Mouse (Mus musculus): ENCODE measurements around the gene Ano10.
A peak's percentile ranks its signal among the peaks of the same experiment; 100 is the strongest.
"Not testable (repeated sequence)": the region's sequence is repeated elsewhere in the genome, so short reads cannot be mapped to it uniquely, and the experiment has no call there.

Ano10 gene

DNA sequence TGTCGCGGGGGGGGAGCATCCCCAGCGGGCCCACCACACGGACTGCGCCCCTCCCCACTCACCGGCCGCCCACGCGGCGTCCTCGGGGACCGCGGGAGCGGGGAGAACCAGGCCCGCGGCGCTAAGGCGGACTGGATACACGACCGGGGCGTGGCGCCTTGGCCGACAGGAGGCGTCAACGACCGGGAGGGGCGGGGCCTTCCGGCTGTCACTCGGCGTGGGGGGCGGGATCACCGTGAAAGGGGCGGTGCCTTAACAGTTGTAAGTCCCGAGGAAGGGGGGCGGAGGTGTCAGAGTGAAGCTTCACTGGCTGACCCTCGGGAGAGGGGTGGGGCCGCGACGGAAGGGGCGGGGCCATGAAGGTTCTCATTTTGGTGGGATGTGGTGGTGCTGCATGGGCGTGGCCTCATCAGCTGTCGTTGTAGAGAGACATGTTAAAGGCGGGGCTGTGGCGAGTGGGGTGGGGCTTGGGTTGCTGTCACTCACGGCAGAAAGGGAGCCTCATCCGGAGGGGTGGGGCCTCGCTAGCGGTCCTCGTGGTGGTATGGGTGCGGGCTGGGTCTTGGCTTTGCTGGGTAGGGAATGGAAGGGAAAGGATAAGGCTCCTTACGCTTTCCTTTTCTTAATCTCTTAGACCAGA lies at the start of gene Ano10:
Ano10 (minus strand) TSS at position 182 of the 640 bp plus-strand sequence.
- peak; percentile 100 for DNase-seq (ENCODE audit: low spot score)

DNA sequence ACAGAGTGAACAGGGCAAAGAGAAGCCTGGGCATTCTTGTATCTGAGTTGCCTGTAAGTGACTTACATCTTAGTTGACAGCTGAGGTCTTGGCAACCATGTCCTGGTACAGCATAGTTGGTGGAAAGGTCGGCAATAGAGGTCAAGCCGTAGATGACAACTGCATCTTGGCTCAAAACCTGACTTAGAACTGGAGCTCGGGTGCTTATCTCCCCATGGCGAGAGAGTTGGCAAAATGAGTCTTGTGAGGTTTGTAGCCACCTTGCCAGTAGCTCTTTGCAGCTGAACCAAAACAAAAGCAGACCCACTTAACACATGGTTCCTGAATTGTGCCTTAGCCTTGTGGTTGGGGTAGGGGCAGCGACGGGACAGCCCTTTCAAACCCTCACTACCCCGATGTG lies 49.2 kb upstream of the Ano10 start:
- DNase-seq (ENCODE audit: low spot score) = no peak

DNA sequence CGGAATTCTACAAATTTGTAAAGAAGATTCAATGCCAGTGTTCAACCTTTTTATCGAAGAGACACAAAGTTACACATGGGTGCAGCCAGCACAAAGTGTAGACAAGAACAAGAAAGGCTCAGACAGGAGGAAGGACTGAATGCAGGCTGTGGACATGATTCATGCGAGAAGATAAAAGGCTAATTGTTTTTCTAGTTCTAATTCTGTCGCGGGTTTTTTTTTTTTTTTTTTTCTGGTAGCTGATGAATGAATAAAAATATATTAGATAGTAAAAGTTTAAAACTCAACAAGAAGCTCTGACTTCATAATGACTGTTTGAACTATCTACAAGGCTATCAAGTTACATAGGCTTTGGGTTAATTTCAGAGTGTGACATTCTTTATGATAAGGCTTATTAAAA lies 45.7 kb upstream of the Ano10 start:
- DNase-seq (ENCODE audit: low spot score) = no peak

DNA sequence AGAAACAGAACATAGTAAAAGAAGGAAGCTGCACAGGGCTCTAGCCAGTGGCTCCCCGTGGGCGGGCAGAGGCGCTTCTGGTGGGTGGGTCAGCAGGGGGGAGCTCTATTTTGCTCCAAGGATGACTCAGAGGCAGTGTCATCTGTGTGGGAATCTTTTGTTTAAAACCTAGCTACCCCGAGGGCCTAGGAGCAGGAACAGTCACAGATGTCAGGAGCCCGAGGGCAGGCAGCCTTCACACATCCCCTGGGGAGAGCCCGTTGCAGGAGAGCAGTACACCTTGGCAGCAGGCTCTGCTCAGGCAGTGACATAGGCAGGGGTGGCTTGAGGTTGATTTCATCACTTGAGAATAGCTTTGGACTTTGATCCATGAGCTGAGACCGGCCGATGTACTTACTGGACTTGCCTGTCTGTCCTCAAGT lies 43.3 kb upstream of the Ano10 start:
- DNase-seq (ENCODE audit: low spot score) = peak; percentile 58

DNA sequence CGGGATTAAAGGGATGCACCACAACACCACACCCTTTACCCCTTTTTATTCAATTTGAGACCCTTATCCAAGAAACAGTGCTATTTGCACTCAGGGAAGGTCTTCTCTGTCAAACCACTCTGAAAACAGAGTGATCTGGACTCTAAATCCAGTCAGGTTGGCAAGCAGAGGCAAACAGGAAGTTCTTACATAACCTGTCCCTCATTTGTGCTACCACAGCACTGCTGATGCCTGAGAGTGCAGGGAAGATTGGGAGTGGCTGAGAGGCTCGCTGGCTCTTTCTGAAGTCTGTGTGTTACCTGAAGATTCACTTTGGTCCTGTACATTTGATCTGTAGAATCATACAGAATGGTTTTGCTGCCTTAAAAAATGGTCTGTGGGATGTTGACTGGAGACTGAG lies 42.5 kb upstream of the Ano10 start:
- DNase-seq (ENCODE audit: low spot score) = no peak

DNA sequence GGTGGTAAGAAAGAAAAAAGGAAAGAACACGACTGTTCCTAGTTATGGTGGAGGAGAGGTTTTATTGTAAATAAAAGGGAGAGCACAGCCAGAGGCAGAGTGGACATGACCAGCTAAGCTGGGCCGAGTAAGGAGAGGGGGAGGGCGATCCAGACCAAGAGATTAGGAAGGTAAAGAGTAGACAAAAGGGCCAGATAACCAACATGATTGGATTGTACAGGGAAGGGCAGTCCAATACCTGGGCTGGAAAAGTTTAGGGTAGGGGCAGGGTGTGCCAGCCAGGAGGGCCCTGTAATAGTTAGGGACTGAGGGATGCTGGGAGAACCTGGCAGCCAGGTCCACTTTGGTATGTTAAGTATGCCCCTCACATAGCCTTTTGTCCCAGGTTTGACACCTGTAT lies 34.0 kb upstream of the Ano10 start:
- no peak for DNase-seq (ENCODE audit: low spot score)

DNA sequence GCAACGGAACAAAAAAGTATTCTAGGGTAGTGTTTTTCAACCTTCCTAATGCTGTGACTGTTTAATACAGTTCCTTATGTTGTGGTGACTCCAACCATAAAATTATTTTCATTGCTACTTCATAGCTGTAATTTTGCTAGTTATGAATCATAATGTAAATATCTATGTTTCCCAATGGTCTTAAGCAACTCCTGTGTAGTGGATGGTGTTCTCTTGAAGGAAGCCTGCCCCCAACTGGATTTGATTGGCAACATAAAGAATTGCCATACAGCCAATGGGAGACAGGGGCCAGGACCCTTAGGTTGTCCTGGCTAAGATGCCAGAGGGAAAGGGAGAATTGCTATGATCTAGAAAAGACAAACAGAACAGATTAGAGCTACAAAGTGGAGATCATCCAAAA lies 31.8 kb upstream of the Ano10 start:
- DNase-seq (ENCODE audit: low spot score) = no peak

DNA sequence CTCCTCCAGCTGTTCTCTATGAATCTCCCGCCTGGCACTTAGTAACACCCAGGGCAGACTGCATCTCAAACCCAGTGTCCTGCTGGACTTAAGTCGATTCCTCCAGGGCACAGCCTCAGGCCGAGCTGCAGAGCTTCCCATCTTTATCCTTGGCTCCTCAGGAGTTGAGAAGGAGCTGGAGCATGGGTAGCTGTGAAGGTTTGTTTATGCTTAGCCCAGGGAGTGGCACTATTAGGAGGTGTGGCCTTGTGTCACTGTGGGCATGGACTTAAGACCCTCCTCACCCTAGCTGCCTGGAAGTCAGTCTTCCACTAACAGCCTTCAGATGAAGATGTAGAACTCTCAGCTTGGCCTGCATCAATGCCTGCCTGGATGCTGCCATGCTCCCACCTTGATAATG lies 28.1 kb upstream of the Ano10 start:
- no peak for DNase-seq (ENCODE audit: low spot score)

DNA sequence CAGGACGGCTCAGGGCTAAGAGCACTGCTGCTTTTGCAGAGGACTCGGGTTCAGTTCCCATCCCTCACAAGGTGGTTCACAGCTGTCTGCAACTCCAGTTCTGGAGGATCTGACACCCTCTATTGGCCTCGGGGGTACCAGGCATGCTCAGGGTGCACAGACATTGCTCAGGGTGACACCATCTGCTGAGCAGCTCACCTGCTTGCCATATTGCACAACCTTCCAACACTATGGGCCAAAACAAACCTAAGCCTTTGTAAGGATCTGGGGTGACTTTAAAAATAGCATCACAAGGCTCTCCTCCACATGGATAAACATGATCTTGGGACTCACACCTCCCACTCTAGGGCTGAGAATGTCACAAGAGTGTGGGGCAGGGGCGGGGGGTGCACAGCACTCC lies 26.4 kb upstream of the Ano10 start:
- no peak for DNase-seq (ENCODE audit: low spot score)

DNA sequence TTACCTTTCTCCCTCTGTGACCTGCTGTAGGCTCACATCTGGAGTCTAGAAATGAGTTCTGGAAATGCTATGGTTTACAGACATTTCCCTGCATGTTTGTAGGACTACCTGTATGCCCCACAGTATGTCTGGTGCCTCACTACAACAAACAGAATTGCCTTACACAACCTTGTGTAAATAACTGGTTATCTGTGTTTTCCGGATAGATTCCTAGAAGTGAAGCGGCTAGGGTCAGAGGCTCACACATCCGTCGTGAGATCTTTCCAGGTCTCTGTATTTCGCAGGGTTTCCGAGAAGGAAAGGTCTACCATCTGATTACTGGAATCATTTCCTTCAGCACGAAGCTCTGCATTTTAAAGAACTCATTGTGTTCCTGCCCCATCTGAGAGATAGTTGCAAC lies 22.3 kb upstream of the Ano10 start:
- peak; percentile 66 for DNase-seq (ENCODE audit: low spot score)

DNA sequence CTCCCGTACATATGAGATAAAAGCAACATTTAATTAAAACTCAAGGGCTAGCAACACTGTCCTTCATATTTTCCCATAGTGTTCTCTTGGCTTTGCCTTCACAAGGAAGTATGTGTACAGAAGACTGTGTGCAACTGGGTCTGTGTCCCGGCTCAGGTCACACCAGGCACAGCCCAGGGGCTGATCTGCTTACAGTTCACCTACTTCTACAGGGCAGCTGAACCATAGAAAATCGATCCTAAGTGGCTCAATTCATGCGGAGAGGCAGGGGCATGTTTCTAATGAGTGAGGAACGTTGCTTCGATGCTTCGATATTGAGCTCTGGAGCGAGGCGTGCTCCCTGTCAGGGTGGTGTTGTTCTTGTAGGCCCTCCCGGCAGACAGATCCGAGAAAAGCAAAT lies 21.3 kb upstream of the Ano10 start:
- DNase-seq (ENCODE audit: low spot score) = no peak

DNA sequence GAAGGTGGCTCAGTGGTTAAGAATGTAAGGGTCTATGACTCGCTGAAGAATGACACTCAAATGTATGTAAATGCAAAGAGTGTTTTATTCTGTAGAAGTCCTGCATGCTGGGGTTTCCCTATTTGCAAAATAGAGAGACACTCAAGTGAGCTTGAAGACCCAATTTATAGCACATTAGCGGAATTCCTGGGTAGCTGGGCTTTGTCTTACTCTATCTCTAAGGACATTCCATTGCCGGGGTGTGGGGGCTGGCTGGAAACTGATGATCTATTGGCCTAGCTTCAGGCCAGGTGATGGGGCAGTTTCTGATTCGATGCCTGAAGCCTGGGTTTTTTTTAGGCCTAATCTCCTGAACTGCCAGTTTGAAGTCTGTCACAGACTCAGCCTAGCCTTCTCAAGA lies 20.7 kb upstream of the Ano10 start:
- DNase-seq (ENCODE audit: low spot score) = peak; percentile 30

DNA sequence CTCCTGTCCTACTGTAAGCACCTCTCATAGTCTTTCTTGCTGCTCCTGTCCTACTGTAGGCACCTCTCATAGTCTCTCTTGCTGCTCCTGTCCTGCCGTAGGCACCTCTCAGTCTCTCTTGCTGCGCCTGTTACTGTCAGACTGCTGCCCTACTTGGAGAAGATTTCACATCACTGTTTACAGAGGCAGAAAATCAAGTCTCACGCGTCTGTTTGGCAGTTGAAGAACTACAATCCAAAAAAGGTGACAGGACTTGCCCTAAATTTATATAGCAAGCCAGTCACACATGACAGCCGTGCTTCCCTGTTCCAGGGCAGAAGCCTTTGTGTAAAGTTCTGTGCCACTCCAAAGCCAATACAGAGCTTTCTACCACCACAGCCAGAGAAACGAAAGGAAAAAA lies 20.2 kb upstream of the Ano10 start:
- no peak for DNase-seq (ENCODE audit: low spot score)

DNA sequence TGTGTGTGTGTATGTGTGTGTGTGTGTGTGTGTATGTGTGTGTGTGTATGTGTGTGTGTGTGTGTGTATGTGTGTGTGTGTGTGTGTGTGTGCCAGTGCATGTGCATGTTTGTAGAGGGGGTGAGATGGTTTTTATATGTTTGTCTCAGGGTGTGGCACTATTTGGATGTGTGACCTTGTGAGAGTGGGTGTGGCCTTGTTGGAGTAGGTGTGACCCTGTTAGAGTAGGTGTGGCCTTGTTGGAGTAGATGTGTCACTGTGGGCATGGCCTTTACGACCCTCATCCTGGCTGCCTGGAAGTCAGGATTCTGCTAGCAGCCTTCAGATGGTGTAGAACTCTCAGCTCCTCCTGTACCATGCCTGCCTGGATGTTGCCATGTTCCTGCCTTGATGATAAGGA lies 18.9 kb upstream of the Ano10 start:
- DNase-seq (ENCODE audit: low spot score) = not testable (repeated sequence)

DNA sequence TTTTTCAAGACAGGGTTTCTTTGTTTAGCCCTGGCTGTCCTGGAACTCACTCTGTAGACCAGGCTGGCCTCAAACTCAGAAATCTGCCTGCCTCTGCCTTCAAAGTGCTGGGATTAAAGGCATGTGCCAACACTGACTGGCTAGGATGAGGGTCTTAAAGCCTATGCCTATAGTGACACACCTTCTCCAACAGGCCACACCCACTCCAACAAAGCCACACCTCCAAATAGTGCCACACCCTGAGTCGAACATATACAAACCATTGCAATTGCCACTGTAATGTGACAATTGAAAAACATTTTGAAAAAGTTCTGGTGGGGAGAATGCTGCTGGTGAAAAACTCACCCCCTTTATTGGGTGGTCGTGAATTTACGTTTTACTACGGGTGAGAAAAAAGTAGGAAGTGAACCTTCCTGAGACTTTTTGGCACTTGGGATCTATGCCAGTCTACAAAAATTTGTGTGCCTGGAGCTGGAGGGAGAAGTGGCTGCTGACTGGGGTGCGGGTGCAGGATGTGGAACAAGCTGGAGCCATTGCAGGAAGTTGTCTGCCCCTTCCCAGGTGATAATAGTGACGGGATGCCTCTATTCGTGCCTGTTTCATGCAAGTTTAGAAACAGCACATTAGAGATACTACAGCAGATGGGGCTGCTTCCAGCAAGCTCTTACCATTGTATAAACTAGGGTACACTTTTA lies 18.2 kb upstream of the Ano10 start:
- no peak for DNase-seq (ENCODE audit: low spot score)

DNA sequence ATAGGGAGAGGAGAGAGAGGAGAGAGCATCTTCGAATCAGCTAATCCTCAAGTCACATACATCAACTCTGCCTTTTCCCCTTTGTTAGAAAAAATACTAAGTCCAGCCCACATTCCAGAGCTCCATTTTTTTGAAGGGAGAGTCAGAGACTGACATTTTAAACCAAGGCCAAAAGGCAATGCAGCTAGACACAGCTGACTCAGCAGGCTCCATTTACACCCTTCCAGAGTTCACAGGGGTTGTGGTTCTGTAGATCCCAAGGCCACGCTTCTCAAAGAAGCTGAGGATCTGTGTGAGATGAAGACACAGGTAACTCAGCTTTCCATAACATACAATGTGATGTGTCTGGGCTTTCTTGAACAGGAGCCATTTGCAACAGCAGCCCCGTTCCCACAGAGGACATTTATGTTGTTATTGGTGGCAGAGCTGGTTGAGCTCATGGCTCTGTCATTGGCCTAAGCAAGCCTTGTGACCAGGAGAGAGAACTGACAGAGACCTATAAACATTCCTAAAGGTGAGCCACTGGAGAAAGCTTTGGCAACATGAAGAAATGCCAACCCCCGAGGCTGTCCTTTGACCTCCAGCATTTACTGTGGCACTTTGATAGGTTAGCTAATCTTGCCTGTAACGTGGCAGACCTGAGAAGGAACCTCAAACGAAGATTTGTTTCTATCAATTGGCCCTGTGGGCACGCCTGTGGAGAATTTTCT lies 17.0 kb upstream of the Ano10 start:
- DNase-seq (ENCODE audit: low spot score) = peak; percentile 81

DNA sequence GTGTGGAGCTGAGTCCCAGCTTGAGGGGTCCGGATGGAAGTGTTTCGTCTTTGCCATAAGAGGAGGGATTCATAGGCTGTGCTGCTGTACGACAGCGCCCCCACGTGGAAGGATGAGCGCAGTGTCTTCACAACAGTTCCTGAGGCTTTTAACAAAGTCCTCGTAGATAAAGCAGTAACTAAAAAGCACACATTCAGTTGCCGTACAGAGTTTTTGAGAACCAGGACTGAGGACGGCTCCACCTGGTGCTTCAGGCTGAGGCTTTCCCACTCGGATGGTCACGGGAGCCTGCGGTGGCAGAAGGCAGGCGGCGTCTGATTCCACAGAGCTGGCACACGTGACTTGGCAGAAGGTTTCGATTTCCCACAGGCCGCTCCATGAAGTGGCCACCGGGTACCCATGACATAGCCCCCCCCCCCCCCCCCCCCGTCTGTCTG lies 16.4 kb upstream of the Ano10 start:
- peak; percentile 86 for DNase-seq (ENCODE audit: low spot score)

DNA sequence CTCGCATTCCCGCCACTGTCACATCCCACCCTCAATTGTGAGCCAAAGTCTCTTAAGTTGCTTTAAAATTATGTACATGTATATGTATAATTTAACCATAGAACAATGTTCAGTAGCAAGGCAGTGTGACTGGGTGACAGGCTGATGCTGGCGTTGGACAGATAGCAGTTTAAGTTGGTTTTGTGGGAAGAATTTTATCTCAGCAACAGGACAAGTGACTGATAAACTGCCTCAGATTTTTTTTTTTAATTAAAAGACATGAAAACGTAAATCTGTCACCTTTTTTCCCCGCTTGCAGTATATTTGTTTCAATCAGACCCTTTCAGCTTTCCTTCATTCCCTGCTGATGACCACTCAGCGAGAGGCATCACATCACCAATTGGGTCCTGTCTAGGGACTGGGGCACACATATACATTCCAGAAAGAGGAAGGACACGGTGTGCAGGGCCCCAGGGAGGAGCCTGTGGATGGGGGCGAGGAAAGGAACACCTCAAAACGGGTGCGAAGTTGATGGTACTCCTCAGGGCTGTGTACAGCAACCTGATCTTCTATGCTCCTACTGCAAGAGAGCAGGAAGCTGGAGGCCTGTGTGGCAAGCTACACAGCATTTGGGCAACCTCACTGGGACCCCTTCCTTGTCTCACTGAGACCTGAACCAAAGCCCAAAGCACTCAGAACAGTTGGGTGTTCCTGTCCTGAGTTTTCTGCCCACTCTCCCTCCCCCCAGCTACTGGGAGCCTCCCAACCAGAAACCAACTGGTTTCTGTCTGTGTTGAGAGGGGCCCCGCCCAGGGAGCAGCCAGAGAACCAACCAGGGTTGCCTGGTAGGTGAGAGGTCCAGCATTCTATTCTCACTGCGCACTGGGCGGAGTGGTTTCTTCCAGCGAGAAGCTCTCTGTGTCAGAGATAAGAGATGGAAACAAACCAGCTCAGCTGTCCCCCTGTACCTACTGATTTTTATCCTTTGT lies 15.1 kb upstream of the Ano10 start:
- no peak for DNase-seq (ENCODE audit: low spot score)

DNA sequence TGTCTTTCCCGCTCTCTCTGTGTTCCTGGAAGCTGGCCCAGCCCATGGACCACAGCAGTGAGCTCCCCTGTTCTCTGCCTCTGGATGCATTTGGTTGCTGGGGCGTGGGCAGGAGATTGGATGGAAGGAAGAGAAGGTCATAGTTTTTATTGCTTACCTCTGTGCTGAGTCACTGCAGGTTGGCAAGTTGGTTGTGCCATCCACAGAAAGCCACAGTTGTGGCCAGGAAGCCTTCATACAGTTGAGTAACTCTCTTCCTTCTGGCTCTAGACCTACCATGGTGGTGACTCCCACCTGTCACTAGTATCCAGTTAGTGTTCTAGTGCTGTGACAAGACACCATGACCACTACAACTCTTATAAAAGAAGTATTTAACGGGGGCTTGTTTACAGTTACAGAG lies 11.1 kb upstream of the Ano10 start:
- DNase-seq (ENCODE audit: low spot score) = no peak

DNA sequence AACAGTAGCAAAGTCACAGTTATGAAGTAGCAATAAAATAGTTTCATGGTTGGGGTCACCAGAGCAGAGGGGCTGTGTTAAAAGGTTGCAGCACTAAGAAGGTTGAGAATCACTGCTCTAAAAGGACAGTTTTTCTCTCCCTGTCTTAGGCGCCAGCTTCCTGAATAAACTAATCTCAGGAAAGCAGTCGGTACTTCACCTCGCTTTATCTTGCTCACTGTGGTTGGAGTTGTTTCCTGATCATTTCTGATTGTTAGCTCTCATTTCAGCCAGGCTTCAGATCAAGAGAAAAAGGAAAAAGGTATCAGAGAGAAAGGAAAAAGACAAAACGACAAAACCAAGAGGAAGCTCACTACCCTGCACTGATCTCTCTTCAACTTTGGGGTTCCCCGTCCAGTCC lies 1.9 kb upstream of the Ano10 start:
- DNase-seq (ENCODE audit: low spot score) = no peak

DNA sequence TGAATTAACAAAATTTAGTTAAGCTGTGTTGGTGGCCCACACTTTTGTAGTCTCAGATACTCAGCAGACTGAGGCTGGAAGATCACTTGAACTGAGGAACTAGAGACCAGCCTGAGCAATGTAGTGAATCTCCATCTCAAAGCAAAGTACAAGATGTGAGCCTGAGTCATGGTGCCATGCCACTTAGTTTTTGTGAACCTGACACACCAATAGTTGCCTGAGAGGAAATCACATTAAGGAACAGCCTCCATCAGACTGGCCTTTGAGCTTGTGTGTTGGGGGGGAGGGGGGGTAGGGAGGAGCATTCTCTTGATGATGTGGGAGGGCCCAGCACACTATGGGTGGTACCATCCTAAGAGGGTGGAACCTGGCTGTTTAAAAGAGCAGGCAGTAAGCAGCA lies 1.2 kb upstream of the Ano10 start:
- no peak for DNase-seq (ENCODE audit: low spot score)

DNA sequence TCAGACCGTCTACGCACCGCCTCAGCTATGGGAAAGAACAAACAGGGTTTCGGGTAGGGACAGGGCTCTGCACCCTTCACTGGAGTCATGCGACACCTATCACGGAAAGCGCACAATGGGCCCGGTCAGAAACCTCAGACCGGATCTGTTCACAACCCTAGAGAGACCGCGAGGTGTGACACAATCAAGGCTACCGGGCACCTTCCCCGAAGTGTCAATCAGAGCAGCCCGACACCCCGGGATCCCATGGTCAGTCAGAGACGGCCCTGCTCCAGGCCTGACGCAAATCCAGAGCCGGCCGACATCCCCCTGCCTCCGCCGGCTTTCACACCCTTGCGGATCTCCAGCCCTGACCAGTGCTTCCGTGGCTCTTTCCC lies 370 bp downstream of the Ano10 start:
- DNase-seq (ENCODE audit: low spot score) = no peak
